Mouse (Mus musculus) cerebellum, adult 9-10 months (tissue): ENCODE results near the gene Ptprcap.
A peak's percentile ranks its signal among the peaks of the same experiment; 100 is the strongest.
"Not testable (repeated sequence)": the region's sequence is repeated elsewhere in the genome, so short reads cannot be mapped to it uniquely, and the experiment has no call there.

Source experiments
- DNase-seq: peaks from one replicate; pipeline ENCODE4 v3.0.0; 2022

Ptprcap gene

DNA sequence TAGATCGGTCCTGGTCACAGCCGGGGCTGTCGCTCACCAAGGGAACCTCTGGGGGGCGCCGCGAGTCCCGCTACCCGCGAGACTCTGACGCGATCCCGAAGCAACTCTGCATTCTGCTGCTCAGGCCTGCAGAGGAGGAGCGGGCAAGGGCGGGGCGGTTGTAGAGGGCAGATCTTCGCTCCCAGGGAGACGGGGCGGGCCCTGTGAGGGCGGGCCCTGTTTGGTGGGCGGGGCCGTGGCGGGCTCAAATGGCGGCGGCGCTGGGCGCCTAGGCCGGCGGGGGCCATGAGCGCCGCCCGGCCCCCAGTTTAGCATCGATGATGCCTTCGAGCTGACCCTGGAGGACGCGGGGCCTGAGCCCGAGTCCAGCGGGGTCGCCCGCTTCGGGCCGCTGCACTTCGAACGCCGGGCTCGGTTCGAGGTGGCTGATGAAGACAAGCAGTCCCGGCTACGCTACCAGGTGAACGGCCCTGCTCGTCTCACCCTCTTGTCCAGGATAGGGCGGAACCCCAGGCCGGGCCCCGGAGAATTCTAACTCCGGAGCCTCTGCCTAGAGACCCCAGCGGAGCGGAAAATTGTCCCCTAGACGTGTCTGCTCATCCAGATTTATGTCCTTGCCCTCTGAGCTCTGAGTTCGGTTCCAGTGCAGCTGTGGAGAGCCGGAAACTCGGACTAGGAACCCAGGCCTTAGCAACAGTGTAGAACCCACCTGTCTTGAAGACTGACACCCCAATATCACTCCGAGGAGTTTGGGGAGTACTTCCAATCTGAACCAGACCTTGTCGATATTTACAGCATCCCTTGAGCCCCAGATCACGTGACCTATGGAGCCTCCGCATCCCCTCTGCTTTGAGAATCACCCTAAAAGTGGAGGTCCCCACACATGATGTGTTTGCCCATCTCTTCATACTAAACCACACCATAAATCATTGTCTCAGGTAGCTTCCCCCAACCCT is 27.4 kb upstream of the Ptprcap start, which contains the start of gene Aip:
Aip (minus strand) TSS at position 118 of the 956 bp plus-strand sequence.
- DNase-seq: peak; percentile 98

DNA sequence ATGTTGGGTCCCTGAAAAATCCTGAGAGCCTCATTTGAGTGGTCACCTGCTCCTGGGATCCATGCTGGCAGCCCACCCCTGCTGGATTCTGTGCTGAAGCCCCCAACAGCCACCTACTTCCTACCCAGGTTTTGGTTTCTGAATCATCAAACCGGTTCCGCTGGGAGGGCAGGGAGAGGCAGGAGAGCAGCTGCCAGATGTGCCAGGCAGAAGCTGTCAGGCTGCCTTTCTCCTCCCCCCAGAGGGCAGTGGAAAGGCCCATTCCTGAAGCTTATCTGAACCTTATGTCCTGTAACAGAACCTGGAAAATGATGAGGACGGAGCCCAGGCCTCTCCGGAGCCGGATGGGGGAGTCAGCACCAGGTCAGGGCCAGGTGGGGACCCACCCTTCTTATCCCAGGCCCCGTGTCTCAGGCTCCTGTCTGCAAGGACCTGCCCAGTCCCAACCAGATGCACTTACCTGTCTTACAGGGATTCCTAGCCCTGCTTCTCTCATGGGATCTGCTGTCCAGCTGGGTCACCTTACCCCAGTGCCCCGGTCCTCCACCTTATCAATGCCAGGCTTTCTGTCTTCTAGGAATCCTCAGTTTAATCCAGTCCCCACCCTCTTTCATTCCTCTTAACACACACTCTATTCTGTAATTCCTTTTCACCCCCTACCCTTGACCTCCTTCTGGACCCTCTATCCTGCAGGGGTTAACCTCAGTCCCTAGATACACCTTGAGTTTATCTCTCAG is 26.5 kb upstream of the Ptprcap start:
- peak; percentile 60 for DNase-seq

- DNase-seq: no peak
These were observed 23.9 kb upstream of the Ptprcap start for GRCm38 (mm10) chr19:4129462-4129861.

DNA sequence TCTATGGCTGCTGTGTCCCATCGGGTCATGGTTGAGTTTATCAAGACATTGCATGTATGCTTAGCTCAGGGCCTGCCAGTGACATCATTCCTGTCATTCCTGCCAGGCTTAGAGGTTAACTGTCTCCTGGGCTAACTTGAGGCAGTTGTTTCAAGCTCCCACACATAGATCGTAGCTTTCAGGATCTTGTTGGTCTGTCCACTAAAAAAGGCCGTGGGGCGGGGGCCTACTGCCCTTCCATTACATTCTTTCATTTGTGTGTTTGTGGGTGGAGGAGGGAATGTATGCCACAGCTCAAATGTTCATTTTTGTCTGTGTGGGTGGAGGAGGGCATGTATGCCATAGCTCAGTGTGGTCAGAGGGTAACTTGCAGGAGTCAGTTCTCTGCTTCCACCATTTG is 23.3 kb upstream of the Ptprcap start:
- no peak for DNase-seq

DNA sequence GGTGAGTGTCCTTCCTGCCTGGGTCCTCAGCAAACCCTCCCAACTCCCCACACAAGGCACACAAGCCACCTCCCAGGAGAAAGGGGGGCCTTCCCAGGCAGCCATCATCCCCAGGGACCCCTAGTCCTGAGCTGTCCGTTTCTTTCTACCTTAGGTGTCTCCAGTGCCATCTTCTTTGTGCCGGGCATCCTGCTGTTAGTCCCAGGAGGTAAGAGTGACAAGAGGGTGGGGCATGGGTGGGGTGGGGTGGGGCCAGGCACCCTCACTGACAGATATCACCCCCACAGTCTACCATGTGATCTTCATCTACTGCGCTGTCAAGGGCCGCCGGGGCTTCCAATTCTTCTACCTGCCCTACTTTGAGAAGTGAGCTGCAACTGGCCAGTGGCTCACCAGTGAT is 22.3 kb upstream of the Ptprcap start:
- DNase-seq: no peak

- DNase-seq: no peak
These were observed 21.6 kb upstream of the Ptprcap start for GRCm38 (mm10) chr19:4131768-4132167.

- DNase-seq: no peak
These were observed 19.1 kb upstream of the Ptprcap start for GRCm38 (mm10) chr19:4134354-4134753.

DNA sequence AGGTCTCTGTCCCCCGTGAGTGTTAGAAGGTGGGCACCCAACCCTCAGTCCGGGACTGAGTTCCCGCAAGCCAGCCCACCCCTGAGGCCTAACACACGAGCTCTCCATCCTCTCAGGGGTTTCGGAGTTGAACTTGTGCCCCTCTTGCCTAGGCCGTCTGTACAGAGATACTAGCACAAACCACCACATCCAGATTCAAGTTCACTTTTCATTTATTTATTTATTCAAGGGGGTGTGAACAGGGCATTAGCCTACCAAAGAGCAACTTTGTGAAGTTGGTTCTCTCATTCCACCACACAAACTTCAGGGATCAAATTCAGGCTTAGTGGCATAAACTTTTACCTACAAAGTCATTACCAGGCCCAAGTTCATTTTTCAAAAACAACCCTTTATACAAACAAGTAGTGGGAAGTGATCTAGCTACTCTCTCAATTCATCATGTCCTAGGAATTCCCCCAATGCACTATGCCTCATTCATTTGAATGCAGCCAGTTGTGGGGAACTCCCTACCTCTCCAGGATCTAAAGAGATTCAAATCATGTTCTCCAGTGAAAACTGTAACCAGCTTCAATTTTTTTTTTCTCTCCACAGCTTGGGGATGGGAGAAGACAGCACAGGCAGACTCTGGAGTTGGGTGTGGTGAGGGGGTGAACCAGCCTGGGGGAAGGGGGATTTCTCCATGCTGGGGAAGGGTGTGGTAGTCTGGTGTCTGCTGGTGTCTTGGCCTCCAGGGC is 18.0 kb upstream of the Ptprcap start:
- not testable (repeated sequence) for DNase-seq

DNA sequence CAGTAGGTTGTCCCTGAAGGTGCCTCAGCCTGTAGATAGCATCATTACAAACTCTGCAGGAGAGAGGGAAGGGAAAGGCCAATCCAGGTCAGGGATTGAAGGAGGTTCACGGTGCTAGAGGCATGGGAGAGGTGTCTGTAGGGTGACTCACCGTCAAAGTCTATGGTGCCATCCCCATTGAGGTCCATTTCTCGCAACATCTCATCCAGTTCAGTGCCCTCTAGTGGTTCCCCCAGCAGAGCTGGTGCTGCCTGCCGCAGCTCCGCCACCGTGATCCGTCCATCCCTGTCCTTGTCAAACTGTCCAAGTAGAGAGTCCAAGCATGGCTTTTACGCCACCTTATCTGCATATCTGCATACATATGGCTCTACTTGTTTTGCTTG is 17.4 kb upstream of the Ptprcap start:
- DNase-seq: not testable (repeated sequence)

DNA sequence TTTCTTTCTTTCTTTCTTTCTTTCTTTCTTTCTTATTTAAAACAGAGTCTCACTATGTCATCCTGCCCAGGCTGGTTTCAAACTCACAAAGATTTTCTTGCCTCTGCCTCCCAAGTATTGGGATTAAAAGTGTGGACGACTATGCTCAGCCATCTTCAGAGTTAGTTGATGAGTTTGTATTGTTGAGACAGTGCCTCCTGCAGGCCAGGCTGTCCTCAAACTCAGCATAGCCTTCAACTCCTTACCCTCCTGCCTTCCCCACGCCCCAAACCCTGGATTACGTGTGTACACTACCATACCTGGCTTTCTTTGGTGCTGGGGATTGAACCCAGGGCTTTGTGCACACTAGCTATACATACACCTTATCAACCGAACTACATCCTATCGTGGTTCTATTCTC is 16.9 kb upstream of the Ptprcap start:
- DNase-seq: no peak

GRCm38 (mm10) chr19:4137913-4138312 is 15.5 kb upstream of the Ptprcap start:
- DNase-seq: no peak

GRCm38 (mm10) chr19:4139446-4139845 is 14.0 kb upstream of the Ptprcap start, which contains the start of gene Gpr152:
TSS of gene Gpr152 (plus strand) at chr19:4139787.
- no peak for DNase-seq

- DNase-seq: no peak
These were observed 13.3 kb upstream of the Ptprcap start for GRCm38 (mm10) chr19:4140147-4140546.

- no peak for DNase-seq
These were observed 10.8 kb upstream of the Ptprcap start for GRCm38 (mm10) chr19:4142416-4143173.

DNA sequence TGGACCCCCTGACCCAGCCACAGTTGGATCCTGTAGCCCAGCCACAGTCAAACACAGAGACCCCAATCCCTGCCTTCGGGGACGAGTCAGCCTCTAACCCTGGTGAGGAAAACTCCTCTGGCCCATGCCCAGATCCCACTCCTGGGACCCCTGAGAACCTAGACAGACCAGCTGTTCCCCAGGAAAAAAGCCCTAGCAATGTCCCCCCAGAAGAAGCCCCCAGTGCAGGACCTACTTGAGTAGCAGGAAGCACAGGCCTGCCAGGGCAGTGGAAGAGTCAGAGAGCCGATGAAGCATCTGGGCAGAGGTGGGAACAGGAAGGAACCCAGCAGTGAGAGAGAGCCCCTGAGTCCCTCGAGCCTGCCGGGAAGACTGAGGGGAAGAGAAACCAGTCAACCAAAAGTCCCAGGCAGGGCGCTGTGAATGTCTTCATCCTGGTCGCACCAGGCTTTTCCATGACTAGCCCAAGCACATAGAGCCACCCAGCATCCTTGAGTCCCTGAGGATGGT is 9.6 kb upstream of the Ptprcap start, which contains the start of gene Cabp4:
Cabp4 (minus strand) TSS at position 275 of the 510 bp plus-strand sequence.
- DNase-seq: no peak

- no peak for DNase-seq
These were observed 8.6 kb upstream of the Ptprcap start for GRCm38 (mm10) chr19:4144550-4145498.

DNA sequence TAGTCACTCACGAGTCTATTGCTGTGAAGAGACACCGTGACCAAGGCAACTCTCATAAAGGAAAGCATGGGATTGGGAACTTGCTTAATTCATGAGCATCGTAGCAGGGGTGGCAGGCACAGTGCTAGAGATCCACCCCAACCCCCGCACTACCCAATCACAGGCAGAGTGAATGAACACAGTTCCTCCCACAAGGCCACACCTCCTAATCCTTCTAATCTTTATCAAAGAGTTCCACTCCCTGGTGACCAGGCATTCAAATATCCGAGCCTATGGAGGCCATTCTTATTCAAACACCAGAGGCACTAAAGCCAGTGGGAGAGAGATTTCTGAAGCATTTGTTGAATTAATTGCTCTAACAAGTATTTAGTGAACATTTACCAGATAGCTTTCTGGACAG is 7.5 kb upstream of the Ptprcap start:
- DNase-seq: no peak

DNA sequence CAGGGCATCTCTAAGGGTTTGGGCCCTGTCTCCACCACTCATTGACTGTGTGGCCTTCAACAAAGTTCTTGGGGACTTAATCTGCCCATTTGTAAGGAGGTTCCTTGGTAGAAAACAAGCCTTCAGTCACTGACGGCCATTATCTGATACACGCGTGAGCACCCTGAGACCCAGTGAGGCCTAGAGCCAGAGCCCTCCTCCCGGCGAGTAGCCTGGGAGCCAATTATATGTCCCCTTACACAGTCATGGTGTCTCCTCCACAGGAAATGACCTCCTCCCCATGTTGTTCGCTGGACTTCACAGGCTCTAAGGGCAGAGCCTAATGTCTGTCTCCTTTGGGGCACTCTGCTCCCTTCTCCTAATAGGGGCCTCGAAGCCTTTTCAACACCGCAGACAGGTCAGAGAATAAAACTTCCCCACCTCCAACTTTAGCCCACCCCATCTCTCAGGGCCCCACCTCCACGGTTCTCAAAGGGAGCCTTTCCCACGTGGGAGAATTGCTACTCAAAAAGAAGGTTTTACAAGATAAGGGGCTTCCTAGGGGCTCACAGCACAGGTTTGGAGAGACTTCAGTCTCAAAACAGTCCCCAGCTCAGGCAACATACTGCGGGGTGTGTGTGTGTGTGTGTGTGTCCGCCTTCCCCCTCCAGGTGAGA is 6.9 kb upstream of the Ptprcap start:
- DNase-seq: no peak

DNA sequence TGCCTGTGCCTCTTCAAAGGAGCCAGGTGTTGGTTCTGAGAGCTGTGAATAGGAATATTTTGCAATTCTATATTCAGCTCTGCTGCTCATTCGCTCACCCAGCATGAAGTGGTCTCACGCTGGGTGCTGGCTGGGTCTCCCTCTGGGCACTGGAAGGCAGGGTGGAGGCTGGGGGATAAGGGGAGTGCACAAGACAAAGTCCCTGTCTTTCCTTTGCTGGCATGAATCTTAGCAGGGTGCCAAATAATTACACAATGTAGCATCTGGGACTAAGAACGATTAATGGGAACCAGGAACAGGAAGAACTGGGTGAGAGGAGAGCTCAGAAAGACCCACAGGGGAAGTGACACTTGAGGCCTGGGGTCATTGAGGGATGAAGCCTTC is 6.4 kb upstream of the Ptprcap start:
- DNase-seq: peak; percentile 52

DNA sequence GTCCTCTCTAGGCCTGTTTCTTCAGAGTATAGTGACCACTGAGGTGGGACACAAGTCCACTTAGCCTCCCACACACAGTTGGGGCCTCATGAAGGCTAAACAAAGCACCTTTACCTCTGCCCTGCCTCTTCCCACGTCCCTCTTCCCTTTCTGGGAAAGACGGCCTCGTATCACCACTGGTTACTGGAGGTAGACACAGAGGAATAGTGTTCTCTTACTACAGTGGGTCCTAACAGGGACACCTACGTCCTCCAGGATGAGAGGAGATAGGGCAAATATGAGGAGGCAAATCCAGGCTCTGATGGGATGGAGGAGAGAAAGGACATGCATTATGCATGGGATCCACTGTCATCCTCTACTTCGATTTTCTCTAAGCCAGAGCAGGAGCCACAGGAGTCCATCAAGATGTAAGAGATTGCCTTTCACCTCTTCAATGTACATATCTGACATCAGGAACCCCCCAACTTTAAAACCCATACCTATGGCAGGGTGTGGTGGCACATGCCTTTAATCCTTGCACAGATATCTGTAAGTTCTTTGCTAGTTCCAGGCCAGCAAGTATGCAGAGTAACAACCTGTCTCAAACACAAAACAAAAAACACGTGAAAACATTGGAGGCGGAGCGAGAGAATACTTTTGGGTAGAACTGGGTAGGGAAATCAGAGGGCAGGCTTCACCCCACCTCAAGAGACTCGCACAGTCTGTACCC is 5.5 kb upstream of the Ptprcap start:
- no peak for DNase-seq
